In the genomic region with DNA sequence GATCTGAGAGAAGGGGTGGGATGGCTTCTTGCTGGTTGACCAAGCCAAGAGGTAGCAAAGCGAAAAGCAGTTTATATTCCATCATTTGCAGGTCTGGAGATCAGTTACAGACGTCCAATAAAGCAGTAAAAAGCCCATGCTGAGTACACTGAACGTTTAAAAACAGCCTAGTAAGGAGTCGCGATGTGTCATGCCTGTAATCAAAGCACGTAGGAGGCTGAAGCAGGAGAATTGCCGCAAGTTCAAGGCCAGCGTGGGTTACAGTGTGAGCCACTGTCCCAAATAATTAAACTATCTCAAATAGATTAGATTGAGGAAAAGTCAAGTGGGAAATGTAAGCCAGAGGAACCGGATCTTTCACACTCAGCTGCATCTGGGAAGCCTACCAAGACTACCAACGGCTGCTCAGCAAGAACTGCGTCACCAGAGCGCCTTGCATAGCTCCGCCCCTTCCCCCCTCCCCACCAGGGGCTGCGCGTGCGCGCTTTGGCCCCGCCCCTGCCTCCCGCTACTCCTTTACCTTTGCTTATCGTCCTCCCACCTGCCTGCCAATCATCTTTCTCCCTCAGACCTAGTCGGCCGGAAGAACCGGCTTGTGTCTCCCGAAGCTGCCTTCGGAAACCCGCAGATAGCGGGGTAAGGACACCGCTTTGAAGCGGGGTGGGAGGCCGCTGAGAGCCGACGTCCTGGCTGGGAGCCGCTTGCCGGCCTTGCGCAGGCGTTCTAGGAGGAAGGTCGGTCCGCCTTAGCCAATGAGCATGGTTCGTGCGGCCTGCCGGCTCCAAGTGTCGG, we compare ENCODE assay signal across 8 mouse cellular contexts. TPM values are rescaled to one million over a fixed set of nuclear protein-coding genes. Genes with fewer than 3 reads are reported as not detected.
A peak's percentile ranks its signal among the peaks of the same experiment; 100 is the strongest.
DNase-seq lines count a peak whose midpoint lies in the region; ATAC-seq and TF ChIP-seq lines count a peak whose summit lies in the region.

A gene (plus strand): TSS at position 487 of the 792 bp plus-strand sequence.

- peaks cover 20% of the 10 kb centered on the region for H3K27me3 ChIP-seq in Patski
- no peaks in the 10 kb centered on the region for H3K27me3 ChIP-seq in hindbrain, embryonic 13.5 days

- H3K4me3 ChIP-seq in hindbrain, embryonic 13.5 days = peak within 1 kb of the TSS; percentile 72

- CTCF ChIA-PET in Patski (lab: Charles Lee) = no interaction called here

- 9% methylated on average over 42 of the region's 42 CpGs for WGBS in hindbrain, embryonic 13.5 days

- no peaks in the 10 kb centered on the region for H3K9me3 ChIP-seq in hindbrain, embryonic 13.5 days

- peaks cover 11% of the 10 kb centered on the region for H3K4me1 ChIP-seq in hindbrain, embryonic 13.5 days (replicated peaks)

- H3K4me2 ChIP-seq in hindbrain, embryonic 13.5 days = peak within 1 kb of the TSS; percentile 93

- peak within 1 kb of the TSS; percentile 86 for H3K9ac ChIP-seq in hindbrain, embryonic 13.5 days

- DNase-seq in Patski (ENCODE audit: low read depth, low spot score) = peak; percentile 39
- DNase-seq in cerebellum, postnatal 14 days = peak; percentile 97
- peak; percentile 80 to 87 for DNase-seq in frontal cortex, postnatal 14 days (ENCODE audit: low spot score in 2 of 2)
- peak; percentile 77 to 88 for DNase-seq in layer of hippocampus, postnatal 25 days (ENCODE audit: extremely low spot score in 1 of 2, low spot score in 1 of 2)
- DNase-seq in lung, postnatal 25 days (ENCODE audit: low spot score) = peak; percentile 92
- DNase-seq in retina, embryonic 14.5 days (ENCODE audit: low spot score) = peak; percentile 90
- DNase-seq in thymus, postnatal 4 days = peak; percentile 97

- no peak for TF ChIP-seq CTCF in Patski (IDR thresholded peaks at IDR 0.05)

- peak; percentile 96 for ATAC-seq in Patski
- ATAC-seq in hindbrain, embryonic 13.5 days (ENCODE audit: low FRiP score) = peak; percentile 98

- peak within 1 kb of the TSS; percentile 96 for H3K27ac ChIP-seq in hindbrain, embryonic 13.5 days

- H3K36me3 ChIP-seq in hindbrain, embryonic 13.5 days = peaks cover 10% of the 10 kb centered on the region

- POLR2A ChIA-PET in Patski (lab: Charles Lee) = interaction anchor here (1.4 kb wide), 1 partner anchor 11 kb away, joined by 5 read pairs; no protein-coding TSS in a partner anchor

- in situ Hi-C loops in Patski (cut with MboI; ENCODE audit: low pct_unique_long_range_greater_than_20kb) = no loop called here

RNA-seq across cellular contexts. Expression of the gene that starts here (rescaled TPM):
- 9.3 TPM for polyA plus RNA-seq in Patski (2021)
- polyA plus RNA-seq in hindbrain, embryonic 13.5 days (2015; fragmentation: Nextera tagmentation; extraction: Ambion mirVana) = 7.4 and 7.9 TPM in 2 replicates
- 10 to 100 TPM; 18.3 to 19.2 TPM for total RNA-seq in layer of hippocampus, postnatal 25 days (2021)

Comparison
In these comparisons a context has a peak if more than half of its experiments do, and no peak if none do; other contexts are left out.
1. Peak in every context shown above with its lines: DNase-seq, ATAC-seq, H3K4me3 ChIP-seq and H3K27ac ChIP-seq.
2. DNase-seq: peak in every context shown above with its lines; median percentile 97 in cerebellum, postnatal 14 days; 97 in thymus, postnatal 4 days; 92 in lung, postnatal 25 days; 90 in retina, embryonic 14.5 days; 84 in frontal cortex, postnatal 14 days; 82 in layer of hippocampus, postnatal 25 days; 39 in Patski.